Mouse (Mus musculus) liver, adult (tissue): ENCODE data around the gene Golga2.

ENCODE experiments used
- GATA4 ChIP-seq: IDR thresholded peaks from 2 replicates; pipeline ENCODE4 v1.6.1; 2014; ENCODE audit warnings: mild to moderate bottlenecking, low read length; ENCODE audit not compliant: insufficient replicate concordance

Golga2 gene

DNA sequence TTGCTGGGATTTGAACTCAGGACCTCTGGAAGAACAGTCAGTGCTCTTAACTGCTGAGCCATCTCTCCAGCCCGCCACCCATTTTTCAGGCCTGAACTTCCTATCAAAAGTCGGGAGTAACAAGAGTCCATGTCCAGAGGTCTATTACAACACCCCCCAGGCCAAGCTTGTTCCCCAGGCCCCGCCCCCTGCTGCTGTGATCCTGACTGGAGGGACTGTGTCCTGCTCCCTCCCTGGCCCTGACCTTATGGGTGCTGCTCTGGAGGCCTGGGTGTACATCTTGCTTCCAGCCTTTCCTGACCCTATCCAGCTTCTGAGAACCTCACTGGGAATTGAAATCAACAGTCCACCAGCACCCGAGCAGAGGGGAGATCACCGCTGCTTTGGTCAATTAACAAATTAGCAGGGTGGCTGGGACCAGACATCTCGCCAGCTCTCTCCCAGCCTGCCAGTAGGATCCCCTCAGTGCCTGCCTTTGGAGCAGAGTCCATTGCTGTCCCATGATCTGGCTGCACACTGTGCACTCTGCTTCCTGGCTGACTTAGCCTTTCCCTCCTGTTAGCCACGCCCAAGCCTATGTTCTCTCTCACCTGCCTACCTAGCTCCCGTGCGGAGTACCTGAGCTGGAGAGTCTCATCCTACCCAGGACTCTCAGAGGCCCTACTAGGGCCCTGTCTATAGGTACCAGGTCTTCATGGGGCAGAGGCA lies 34.6 kb downstream of the Golga2 start:
- TF ChIP-seq GATA4 = no peak

DNA sequence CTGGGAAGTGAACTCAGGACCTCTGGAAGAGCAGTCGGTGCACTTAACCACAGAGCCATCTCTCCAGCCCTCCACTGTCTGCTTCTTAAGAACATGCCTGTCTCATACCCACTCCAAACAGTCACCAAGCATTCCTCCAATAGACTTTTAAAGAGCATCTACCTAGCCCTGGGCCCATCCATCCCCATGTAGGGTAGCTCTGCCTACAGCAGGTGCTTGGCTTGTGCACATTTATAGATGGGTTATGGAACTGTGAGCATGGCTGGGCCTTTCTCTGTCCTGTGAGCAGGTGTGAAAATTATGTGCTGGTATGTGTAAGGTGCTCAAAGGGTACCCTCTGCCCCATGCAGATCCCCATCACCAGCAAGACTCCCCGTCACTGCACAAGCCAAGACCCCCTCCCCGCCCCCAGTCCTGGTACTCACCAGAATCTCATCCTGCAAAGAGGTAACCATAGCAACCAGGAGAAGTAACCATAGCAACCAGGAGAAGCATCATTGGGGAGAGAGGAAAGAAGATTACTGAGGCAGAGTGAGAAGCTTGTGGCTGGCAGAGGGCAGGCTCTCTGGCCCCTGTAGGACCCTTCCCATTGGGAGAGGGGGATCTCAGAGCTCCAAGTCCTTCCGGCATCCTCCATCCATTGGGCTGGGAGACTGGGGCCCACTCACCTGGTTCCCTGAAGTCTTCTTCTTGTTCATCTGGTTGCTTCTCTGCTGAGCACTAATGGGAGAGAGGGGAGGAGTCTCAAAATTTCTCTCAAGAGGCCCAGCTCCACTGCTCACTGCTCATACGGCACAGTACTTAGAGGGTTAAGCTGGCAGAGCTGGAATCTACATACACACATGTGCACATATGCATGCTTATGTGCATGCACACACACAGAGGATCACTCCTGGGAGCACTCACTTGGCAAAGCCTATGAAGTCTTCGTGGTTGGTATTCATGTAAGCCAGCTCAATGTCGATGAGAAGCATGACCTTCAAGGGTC lies 35.9 kb downstream of the Golga2 start:
- no peak for TF ChIP-seq GATA4

DNA sequence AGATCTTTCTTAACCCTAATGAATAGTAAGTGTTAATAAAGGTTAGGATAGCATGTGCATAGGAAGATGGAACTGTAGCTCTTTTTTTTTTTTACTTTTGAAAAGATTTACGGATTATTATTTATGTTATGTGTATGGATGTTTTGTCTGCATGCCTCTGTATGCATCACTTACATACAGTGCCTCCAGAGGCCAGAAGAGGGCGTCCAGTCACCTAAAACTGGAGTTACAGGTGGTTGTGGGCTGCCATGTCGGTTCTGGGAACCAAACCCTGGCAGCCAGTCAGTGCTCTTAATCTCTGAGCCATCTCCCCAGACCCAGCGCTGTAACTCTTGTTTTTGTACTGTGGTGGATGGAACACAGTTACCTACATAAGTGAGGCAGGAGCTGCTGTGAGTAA lies 37.1 kb downstream of the Golga2 start:
- no peak for TF ChIP-seq GATA4

DNA sequence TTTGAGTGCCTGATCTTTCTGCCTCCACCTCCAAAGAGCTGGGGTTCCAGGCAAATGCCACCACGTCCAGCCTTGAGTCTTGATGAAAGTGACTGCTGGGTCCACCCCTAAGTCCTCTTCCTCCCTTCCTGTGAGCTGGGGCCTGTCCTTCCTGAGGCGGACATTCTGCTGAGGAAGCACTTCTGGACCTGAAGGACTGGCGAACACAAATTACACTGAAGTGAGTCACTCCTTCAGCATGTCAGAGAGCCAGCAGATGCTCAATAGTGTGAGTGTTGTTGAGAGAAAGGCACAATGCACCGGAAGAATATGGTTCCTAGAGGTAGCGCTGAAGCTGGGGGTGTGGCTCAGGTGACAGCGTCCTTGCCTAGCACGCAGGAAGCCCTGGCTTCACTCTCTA lies 38.2 kb downstream of the Golga2 start:
- TF ChIP-seq GATA4 = no peak

DNA sequence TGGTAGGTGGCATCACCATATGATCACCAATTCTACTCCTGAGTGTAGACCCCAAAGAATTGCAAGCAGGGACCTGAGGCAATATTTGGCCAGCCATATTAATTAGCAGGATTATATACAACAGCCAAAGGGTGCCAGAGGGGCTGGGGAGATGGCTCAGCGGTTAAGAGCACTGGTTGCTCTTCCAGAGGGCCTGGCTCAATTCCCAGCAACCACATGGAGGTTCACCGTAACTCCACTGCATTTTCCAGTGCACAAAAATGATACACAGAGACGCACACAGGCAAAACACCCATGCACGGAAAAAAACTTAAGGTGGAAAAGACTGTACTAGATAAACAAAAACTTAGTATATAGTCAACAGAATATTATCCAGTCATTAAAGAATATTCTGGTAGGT lies 40.0 kb downstream of the Golga2 start:
- TF ChIP-seq GATA4 = no peak

DNA sequence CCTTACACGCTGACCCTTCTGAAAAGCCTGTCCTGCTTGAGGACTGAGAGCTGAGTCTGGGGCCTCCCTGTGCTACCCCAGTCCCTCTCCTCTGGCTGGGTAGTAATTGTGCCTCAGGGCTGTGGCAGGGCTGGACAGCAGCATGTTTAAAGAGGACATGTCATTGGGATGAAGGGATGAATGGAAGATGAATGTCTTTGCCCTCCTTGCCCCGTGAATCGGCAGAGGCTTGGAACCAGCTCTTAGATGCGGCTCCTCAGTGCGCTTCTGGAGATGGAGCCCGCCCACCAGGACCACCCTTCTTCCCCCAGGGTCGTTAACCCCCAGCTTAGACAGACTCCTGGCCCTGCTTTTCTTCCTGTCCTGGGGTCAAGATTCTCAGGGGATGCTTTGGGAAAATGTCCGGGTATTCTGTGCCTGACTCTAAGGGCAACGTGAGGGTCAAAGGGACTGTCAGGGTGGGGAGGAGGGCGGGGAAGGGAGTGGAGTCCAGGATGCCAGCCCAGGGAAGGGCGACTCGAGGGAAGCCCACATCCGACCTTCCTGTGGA lies 41.8 kb downstream of the Golga2 start:
- no peak for TF ChIP-seq GATA4

DNA sequence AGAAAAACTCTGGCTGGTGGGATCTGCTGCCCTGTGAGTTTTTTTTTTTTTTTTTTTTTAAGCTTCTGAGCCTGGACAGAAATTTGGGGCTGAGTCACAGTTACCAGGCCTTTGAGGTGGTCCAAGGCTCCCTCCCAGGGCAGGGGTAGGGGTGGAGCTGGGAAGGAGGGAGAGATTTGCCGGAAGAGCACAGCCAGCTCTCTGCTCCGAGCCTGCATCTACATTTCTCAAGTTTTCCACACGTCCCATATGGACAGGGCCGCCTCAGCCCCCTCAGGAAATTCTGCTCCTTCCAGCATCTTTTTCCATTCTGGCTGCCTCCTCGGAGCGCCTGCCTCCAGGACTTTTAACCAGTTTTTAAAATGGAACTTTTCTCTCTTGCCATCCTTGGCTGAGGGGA lies 42.3 kb downstream of the Golga2 start:
- TF ChIP-seq GATA4 = no peak

DNA sequence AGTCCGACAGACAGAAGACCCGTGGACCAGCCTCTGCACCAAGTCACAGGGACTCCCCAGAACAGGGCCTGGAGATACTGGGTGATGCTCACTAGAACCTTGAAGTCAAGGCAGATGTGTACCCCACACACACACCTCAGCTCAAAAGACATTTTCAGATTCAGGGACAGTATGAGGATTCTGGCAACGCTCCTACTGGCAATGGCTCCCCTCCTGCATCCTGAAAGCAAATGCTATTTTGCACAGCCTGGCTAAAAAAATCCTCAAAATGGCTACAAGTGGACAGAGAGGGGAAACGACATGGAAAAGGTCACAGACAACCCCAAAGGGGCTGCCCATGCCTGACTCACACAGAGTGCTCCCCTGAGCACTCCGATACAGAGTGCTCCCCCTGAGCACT lies 45.0 kb downstream of the Golga2 start:
- no peak for TF ChIP-seq GATA4

DNA sequence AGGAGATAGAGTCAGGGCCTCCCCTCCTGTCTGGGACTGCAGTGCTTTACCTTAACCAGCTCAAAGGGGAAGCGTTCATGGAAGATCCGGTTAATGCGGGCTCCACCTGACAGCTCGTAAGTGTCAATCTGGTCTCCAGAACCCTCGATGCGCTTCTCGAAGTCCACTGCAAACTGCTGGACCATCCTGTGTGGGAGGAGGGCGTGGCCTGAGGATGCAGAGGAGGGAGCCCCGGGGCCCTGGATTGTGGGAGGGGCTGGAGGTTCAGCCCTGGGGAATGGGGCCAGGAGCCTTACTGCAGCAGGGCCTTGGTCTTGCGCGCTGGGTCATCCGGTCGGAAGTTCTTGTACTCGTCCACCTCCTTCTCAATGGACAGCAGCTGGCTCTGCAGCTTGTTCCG lies 48.7 kb downstream of the Golga2 start:
- TF ChIP-seq GATA4 = no peak

DNA sequence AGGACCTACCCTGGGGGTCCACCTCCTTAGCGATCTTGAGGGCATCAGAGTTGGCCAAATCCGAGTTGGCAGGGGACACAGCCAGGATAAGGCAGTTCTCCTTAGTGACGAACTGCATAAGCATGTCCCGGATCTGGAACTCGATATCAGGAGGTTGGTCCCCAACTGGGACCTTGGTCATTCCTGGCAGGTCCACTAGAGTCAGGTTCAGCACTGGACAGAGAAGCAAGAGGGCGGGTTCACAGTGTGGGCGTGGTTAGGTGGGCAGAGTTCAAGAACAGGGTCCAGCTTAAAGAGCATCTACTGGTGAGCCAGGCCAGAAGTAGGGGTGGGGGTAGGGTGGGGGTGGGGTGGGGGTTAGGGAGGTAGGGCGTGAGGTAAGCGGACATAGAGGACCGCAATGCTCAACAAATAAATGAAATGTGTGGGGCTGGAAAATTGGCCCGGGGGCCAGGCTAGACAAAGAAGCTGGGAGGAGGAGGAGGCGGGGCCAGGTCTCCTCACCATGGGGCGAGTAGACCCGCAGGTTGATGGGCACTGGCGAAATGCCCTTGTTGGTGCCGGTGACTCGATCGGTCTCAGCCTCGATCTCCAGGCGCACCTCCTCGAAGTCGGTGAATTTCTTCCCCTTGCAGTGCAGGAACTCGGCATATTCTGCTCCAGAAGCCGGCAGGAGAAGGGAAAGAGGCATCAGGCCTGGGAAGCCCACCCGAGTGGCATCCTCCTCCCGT lies 52.9 kb downstream of the Golga2 start:
- TF ChIP-seq GATA4 = no peak

DNA sequence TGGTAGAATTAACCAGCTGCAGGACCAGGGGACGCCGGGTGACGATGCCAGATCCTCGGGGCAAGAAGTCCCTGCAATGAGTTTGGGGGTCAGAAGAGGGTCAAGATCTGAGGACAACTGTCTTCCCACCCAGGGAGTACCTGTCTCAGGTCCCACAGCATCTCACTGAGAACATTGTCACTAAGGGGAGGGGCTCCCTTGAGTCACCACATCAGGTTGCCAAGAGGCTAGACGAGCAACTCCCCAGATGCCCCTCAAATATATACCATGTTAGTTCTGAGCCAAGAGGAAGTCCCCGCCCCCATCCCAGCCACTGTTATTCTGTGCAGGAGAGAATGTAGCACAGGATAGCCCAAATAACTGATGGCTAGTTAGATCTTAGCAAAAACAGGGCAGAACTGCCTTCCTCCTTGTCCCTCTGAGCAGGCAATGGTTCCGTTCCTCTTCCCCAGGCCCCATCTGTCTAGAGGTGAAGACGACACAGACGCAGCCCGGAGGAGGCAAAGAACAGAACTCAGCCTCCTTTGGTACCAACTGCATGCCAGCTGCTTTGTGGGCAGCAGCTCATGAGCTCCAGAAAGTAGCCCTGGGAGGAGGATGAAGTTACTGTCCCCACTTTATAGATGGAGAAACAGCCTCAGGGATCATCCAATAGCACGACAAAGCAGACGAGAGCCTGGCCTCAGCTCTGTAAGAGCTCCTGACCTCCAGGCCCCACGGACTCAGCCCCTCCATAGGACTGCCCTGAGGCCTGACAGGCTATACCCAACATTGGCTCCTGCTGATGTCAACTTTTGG lies 53.9 kb downstream of the Golga2 start:
- no peak for TF ChIP-seq GATA4

DNA sequence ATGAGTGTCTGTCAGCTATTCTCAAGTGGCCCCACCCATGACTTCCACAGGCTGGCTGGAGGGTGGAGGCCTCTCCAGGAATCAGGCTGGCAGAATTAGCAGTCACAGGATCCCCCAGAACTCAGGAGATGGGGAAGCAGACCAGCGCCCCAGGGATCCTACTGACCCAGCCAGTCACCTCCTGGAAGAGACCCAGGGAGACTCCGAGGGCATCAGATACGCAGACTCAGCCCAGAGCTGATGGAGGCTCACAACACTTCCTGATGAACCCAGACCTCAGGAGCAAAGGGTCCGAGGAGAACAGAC lies 54.4 kb downstream of the Golga2 start:
- no peak for TF ChIP-seq GATA4

DNA sequence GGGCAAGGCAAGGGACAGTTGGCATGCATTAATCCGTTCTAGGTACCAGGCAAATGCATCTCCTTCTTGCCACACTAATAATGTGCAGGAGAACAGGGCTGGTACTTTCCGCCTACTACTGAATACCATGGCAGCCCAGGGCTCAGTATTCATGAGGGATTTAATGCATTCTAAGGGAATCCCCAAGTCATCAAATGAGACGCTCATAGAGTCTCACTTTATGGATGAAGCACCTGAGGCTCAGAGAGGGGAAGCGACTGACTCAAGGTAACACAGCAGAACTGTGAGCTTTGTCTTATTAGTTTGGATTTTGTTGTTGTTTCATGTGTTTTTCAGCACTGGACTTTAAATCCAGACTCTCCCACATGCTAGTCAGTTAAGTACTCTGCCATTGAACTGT lies 54.9 kb downstream of the Golga2 start:
- TF ChIP-seq GATA4 = no peak

DNA sequence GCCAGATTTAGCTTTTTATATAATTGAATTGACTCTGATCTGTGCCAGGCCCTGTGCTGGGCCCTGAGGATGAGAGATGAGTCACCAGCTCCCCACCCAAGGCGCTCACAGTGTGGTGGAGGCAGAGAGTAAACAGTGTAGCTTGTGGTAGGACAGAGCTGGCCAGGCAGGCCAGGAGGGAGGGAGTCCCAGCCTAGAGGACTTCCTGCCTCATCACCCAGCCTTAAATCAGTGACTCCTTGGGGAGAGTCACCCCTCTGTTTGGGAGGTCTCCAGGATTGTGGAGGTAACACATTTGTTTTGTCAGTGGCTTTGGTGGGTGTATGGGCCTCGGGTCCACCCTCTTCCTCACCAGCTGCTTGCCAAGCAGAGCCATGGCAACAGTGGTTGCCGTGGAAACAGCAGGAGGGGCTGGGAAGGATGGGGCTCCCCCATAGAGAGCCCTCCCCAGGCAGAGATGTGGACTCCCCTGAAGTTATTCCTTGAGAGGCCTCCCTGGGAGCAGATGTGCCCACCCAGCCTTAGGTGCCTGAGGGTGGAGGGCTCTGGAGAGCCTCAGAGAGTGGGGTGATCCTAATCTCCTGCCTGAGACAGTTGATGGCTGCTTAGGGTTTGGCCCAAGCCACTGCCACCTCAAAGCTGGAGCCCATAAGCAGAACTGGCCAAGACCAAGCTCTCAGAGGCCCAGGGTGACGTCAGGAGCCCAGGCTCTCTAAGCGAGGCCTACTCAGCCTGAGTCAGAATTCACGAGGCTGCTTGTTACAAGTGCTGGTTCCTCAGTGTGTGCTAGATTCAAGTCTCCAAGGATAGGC lies 55.6 kb downstream of the Golga2 start:
- TF ChIP-seq GATA4 = no peak
